Mouse (Mus musculus): ENCODE results near the gene Ccdc148.

DNA sequence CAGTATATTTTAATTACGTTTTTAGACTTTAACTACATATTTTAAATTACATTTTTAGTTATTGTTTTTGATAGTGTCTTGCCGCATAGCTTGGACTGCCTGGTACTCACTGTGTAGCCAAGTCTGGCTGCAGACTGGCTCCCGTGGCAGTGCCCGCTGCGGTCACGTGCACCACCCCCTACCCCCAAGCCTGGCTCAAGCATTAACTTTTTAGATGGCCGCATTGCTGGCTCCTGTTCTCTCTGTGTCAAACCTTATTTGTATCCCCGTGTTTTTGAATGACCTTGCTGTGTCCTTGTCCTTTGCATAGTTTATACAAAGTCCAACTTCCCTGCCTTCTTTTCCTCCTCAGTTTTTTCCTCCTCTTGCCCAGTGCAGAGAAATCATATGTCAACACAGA is 25.6 kb upstream of the Ccdc148 start:
- TF ChIP-seq CTCF (IDR thresholded peaks at IDR 0.05; ENCODE audit: low read depth) (no peak), EP300 (IDR thresholded peaks at IDR 0.05; ENCODE audit: low read depth) (no peak)

All from liver, postnatal 0 days (tissue).